Mouse (Mus musculus): ENCODE results near the gene Cyth1.

Gene Cyth1

GRCm38 (mm10) chr11:118225056-118225836 is 23.1 kb downstream of the Cyth1 start:
- no peak for DNase-seq (ENCODE audit: extremely low read depth, low read depth, low spot score)

GRCm38 (mm10) chr11:118223416-118224067 is 24.9 kb downstream of the Cyth1 start:
- DNase-seq (ENCODE audit: extremely low read depth, low read depth, low spot score), result no peak

- DNase-seq (ENCODE audit: extremely low read depth, low read depth, low spot score), result no peak
Measured at GRCm38 (mm10) chr11:118222917-118223316, 25.5 kb downstream of the Cyth1 start.

- DNase-seq (ENCODE audit: extremely low read depth, low read depth, low spot score), result no peak
Measured at GRCm38 (mm10) chr11:118222351-118222885, 26.0 kb downstream of the Cyth1 start.

- DNase-seq (ENCODE audit: extremely low read depth, low read depth, low spot score), result no peak
Measured at GRCm38 (mm10) chr11:118220561-118221262, 27.7 kb downstream of the Cyth1 start.

- no peak for DNase-seq (ENCODE audit: extremely low read depth, low read depth, low spot score)
Measured at GRCm38 (mm10) chr11:118219066-118219465, 29.3 kb downstream of the Cyth1 start.

- DNase-seq (ENCODE audit: extremely low read depth, low read depth, low spot score), result no peak
Measured at GRCm38 (mm10) chr11:118216468-118216867, 31.9 kb downstream of the Cyth1 start.

GRCm38 (mm10) chr11:118215928-118216458 is 32.4 kb downstream of the Cyth1 start:
- no peak for DNase-seq (ENCODE audit: extremely low read depth, low read depth, low spot score)

- DNase-seq (ENCODE audit: extremely low read depth, low read depth, low spot score), result no peak
Measured at GRCm38 (mm10) chr11:118212636-118213112, 35.7 kb downstream of the Cyth1 start.

GRCm38 (mm10) chr11:118211749-118212635 is 36.4 kb downstream of the Cyth1 start:
- no peak for DNase-seq (ENCODE audit: extremely low read depth, low read depth, low spot score)

- no peak for DNase-seq (ENCODE audit: extremely low read depth, low read depth, low spot score)
Measured at GRCm38 (mm10) chr11:118210962-118211361, 37.4 kb downstream of the Cyth1 start.

- no peak for DNase-seq (ENCODE audit: extremely low read depth, low read depth, low spot score)
Measured at GRCm38 (mm10) chr11:118210116-118210515, 38.3 kb downstream of the Cyth1 start.

GRCm38 (mm10) chr11:118209376-118209775 is 39.0 kb downstream of the Cyth1 start:
- no peak for DNase-seq (ENCODE audit: extremely low read depth, low read depth, low spot score)

GRCm38 (mm10) chr11:118208672-118209272 is 39.6 kb downstream of the Cyth1 start:
- no peak for DNase-seq (ENCODE audit: extremely low read depth, low read depth, low spot score)

- no peak for DNase-seq (ENCODE audit: extremely low read depth, low read depth, low spot score)
Measured at GRCm38 (mm10) chr11:118207424-118208033, 40.9 kb downstream of the Cyth1 start.

- DNase-seq (ENCODE audit: extremely low read depth, low read depth, low spot score), result no peak
Measured at GRCm38 (mm10) chr11:118206267-118206666, 42.1 kb downstream of the Cyth1 start.

GRCm38 (mm10) chr11:118203469-118203868 is 44.9 kb downstream of the Cyth1 start:
- no peak for DNase-seq (ENCODE audit: extremely low read depth, low read depth, low spot score)

- no peak for DNase-seq (ENCODE audit: extremely low read depth, low read depth, low spot score)
Measured at GRCm38 (mm10) chr11:118202410-118203233, 45.8 kb downstream of the Cyth1 start.
